ENCODE assay signal across 1 mouse cellular context in genomic region chr7:68227621-68228020, GRCm38 (mm10).
TF ChIP-seq lines count a peak whose summit lies in the region.

No protein-coding gene starts in this region.

TF ChIP-seq in MEL, 35 proteins besides CTCF, POLR2A, EP300 and RAD21 (continued from another document):
- TF ChIP-seq E2F4 (IDR thresholded peaks at IDR 0.05; ENCODE audit: borderline replicate concordance, low read depth, low read length) (no peak), TCF12 (IDR thresholded peaks at IDR 0.05; ENCODE audit: low read depth, low read length) (peak; percentile 46; the same call in 1 of the 2 replicates), CHD2 (IDR thresholded peaks at IDR 0.05; ENCODE audit: low read length) (no peak), UBTF (IDR thresholded peaks at IDR 0.05; ENCODE audit: borderline replicate concordance, insufficient read depth, low read depth, low read length) (no peak), MAX (IDR thresholded peaks at IDR 0.05; ENCODE audit: low read length) (no peak), MYC (IDR thresholded peaks at IDR 0.05; ENCODE audit: low read depth, low read length) (no peak), JUND (IDR thresholded peaks at IDR 0.05; ENCODE audit: low read depth, low read length) (no peak), TAL1 (IDR thresholded peaks at IDR 0.05; ENCODE audit: low read length) (no peak), BHLHE40 (IDR thresholded peaks at IDR 0.05; ENCODE audit: borderline replicate concordance, low read depth, low read length) (no peak), KAT2A (conservative IDR thresholded peaks at IDR 0.05; ENCODE audit: low read depth, low read length) (no peak), ELF1 (IDR thresholded peaks at IDR 0.05; ENCODE audit: low read depth, low read length) (no peak), RCOR1 (IDR thresholded peaks at IDR 0.05; ENCODE audit: low read depth, low read length) (peak; percentile 72), CHD1 (IDR thresholded peaks at IDR 0.05; ENCODE audit: low read depth, low read length) (no peak), ZC3H11A (IDR thresholded peaks at IDR 0.05; ENCODE audit: low read depth, low read length) (no peak), USF1 (IDR thresholded peaks at IDR 0.05; ENCODE audit: low read depth, low read length) (no peak), MAFK (IDR thresholded peaks at IDR 0.05; ENCODE audit: borderline replicate concordance, low read depth, low read length) (no peak), GATA1 (IDR thresholded peaks at IDR 0.05; ENCODE audit: low read depth, low read length) (peak; percentile 77), MAZ (IDR thresholded peaks at IDR 0.05; ENCODE audit: low read depth, low read length) (no peak), POLR2AphosphoS2 (IDR thresholded peaks at IDR 0.05; ENCODE audit: low read length) (no peak), USF2 (IDR thresholded peaks at IDR 0.05; ENCODE audit: borderline replicate concordance in 1 of 2, insufficient read depth in 1 of 2, low read depth in 1 of 2, low read length in 2 of 2) (no peak), HCFC1 (IDR thresholded peaks at IDR 0.05; ENCODE audit: low read depth, low read length) (no peak), ETS1 (IDR thresholded peaks at IDR 0.05; ENCODE audit: low read depth, low read length) (0 out of 2 replicates have a peak, but pooled peaks have one; percentile 29), POLR2AphosphoS5 (IDR thresholded peaks at IDR 0.05; ENCODE audit: borderline replicate concordance, low read depth, low read length) (no peak), ZMIZ1 (IDR thresholded peaks at IDR 0.05; ENCODE audit: low read depth, low read length) (no peak), MXI1 (IDR thresholded peaks at IDR 0.05; ENCODE audit: low read depth, low read length) (no peak), NELFE (IDR thresholded peaks at IDR 0.05; ENCODE audit: low read depth, low read length) (no peak), SIN3A (IDR thresholded peaks at IDR 0.05; ENCODE audit: low read length) (0 out of 2 replicates have a peak, but pooled peaks have one; percentile 24), GABPA (IDR thresholded peaks at IDR 0.05; ENCODE audit: low read depth, low read length) (no peak), ZNF384 (IDR thresholded peaks at IDR 0.05; ENCODE audit: low read depth, low read length) (peak; percentile 82), SMC3 (IDR thresholded peaks at IDR 0.05; ENCODE audit: low read depth, low read length) (no peak), MYB (IDR thresholded peaks at IDR 0.05; ENCODE audit: low read depth, low read length) (no peak), ZKSCAN1 (IDR thresholded peaks at IDR 0.05; ENCODE audit: low read depth, low read length) (no peak), MEF2A (IDR thresholded peaks at IDR 0.05; ENCODE audit: extremely low read depth, insufficient replicate concordance, low read depth, low read length, poor library complexity, severe bottlenecking) (no peak)
